Mouse (Mus musculus) gastrocnemius, adult 18-20 months (tissue): ENCODE measurements at regions not wholly inside any gene's neighbourhood (a gene's known extent, or its start where the extent isn't known, plus 50 kb on each side); places are given as distances from the start of the nearest gene placed in this dataset.

ENCODE experiments used
- DNase-seq: peaks from one replicate; pipeline ENCODE4 v3.0.0; 2021; ENCODE audit warnings: low spot score

GRCm38 (mm10) chrX:150709416-150709815 lies 52.0 kb upstream of the Tro start:
- DNase-seq = peak; percentile 23
